Mouse (Mus musculus): ENCODE measurements around the gene Iqcf3. TPM values are rescaled to one million over a fixed set of nuclear protein-coding genes. Genes with fewer than 3 reads are reported as not detected.

Gene Iqcf3
- polyA plus RNA-seq, 1 experiment from 2014 or later, result not detected

DNA sequence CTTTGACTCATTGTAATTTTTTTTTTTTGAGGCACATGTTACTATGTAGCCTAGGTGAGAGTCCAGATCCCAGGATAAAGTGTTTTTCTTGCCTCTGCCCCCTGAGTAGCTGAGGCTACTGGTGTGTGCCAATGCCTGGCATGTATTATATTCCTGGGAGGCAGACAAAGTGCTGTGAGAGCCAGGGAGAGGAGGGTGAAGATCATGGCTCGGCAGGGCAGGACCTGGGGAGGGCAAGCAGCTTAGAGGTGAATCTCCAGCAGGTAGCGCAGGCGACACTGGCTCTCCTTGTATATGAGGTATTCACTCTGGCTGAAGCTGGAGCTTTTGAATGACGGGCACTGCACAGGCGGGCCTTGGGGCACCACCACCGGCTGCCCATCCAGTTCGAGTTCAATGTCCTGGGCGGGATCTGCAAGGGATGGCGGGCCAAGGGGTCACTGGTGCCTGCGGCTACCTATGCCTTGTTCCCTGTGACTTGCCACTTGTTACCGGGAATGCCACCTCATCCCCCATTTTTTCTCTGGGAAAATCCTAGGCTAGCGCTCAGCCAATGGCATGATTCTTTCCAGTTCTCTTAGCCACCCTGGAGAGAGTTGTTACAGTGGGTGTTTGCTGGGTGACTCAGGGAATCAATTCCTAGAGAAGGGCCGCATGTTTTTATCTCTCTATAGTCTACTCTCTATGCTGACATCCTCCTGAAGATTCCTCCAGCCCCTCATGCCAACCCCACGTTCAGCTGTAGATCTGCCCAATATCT lies 90.3 kb downstream of the Iqcf3 start:
- Histone ChIP-seq H3K4me2 (replicated peaks) (no peak overlapping the region), H3K9ac (no peak overlapping the region)
- WGBS, result 66% methylated on average over 14 of the region's 14 CpGs

DNA sequence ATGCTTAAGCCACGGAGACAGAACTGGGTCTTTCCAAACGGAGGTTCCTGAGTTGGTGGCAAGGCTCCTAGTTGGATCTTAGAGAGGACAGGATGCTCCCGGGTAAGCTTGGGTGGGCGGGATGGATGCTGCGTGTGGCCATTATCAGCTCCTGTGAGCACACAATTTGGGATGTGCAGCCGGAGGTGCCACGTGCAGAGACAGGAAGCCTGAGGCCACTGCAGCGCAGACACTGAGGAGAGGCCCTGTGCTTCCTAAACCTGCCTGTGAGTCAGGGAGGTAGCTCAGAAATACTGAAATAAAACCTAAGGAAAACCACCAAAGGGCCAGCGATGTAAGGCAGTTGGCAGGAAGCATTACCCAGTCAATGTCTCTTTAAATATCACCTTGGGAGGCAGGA lies 91.7 kb downstream of the Iqcf3 start:
- ATAC-seq (ENCODE audit: low FRiP score) (no peak), DNase-seq (ENCODE audit: low spot score) (no peak)
- WGBS, result 74% methylated on average over 9 of the region's 9 CpGs
- Histone ChIP-seq H3K27ac (no peak overlapping the region), H3K27me3 (ENCODE audit: control insufficient read depth, insufficient read depth, low read length) (peaks cover 3% of the 10 kb centered on the region; the same call in 1 of the 2 replicates), H3K36me3 (replicated peaks; ENCODE audit: control insufficient read depth, insufficient read depth) (no peaks in the 10 kb centered on the region), H3K9ac (no peak overlapping the region), H3K4me3 (replicated peaks; ENCODE audit: low read length) (no peak overlapping the region), H3K4me1 (replicated peaks; ENCODE audit: control insufficient read depth, insufficient read depth, low read length) (peaks cover 12% of the 10 kb centered on the region), H3K9me3 (ENCODE audit: control insufficient read depth, low read length) (no peaks in the 10 kb centered on the region), H3K4me2 (replicated peaks) (no peak overlapping the region)

More for the DNA sequence above, 90.3 kb downstream of the Iqcf3 start:
- Histone ChIP-seq H3K9me3 (ENCODE audit: control insufficient read depth, low read length) (no peaks in the 10 kb centered on the region), H3K36me3 (replicated peaks; ENCODE audit: control insufficient read depth, insufficient read depth) (no peaks in the 10 kb centered on the region), H3K27ac (no peak overlapping the region), H3K27me3 (ENCODE audit: control insufficient read depth, insufficient read depth, low read length) (peaks cover 3% of the 10 kb centered on the region; the same call in 1 of the 2 replicates), H3K4me1 (replicated peaks; ENCODE audit: control insufficient read depth, insufficient read depth, low read length) (no peaks in the 10 kb centered on the region), H3K4me3 (replicated peaks; ENCODE audit: low read length) (no peak overlapping the region)
- DNase-seq (ENCODE audit: low spot score) (no peak), ATAC-seq (ENCODE audit: low FRiP score) (no peak)

DNA sequence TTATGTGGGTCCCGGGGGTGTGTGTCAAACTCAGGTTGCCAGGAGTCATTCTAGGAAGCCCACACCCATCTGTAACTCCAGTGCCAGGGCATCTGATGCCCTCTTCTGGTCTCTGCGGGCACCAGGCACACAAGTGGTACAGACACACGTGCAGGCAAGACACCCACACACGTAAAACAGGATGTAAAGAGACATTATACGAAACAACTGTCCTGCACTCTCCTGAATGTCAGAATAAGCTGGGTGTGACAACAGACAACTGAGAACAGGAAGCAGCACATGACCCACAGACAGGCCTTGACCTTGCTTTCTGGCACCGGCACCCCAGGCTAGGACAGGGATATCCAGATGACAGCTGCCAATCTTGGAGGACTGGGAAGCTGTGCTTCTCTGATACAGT lies 92.1 kb downstream of the Iqcf3 start:
- 76% methylated on average over 6 of the region's 6 CpGs for WGBS
- Histone ChIP-seq H3K9ac (no peak overlapping the region), H3K27ac (no peak overlapping the region), H3K27me3 (ENCODE audit: control insufficient read depth, insufficient read depth, low read length) (peaks cover 3% of the 10 kb centered on the region; the same call in 1 of the 2 replicates), H3K4me1 (replicated peaks; ENCODE audit: control insufficient read depth, insufficient read depth, low read length) (peaks cover 17% of the 10 kb centered on the region), H3K9me3 (ENCODE audit: control insufficient read depth, low read length) (no peaks in the 10 kb centered on the region), H3K4me2 (replicated peaks) (no peak overlapping the region), H3K4me3 (replicated peaks; ENCODE audit: low read length) (no peak overlapping the region), H3K36me3 (replicated peaks; ENCODE audit: control insufficient read depth, insufficient read depth) (peaks cover under 1% of the 10 kb centered on the region; the same call in 1 of the 2 replicates)
- no peak for ATAC-seq (ENCODE audit: low FRiP score)
- DNase-seq (ENCODE audit: low spot score), result no peak

DNA sequence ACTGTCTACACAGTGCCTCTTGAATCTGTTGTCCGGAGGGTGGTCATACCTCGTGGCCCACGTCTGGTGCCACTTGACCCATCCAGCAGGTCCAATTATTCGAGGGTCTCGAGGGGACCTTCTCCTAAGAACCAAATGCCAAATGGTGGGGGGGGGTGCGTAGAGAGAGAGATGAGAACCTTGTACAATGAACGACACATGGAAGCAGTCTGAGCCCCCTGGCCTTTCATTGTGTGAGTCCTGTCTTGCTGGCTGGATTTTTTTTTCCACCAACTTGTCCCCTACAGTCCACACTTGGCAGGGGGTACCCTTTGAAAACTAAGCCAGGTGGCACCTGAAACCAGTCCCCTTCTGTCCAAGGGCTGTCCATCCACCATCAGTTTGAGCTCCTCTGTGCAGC lies 93.7 kb downstream of the Iqcf3 start:
- Histone ChIP-seq H3K36me3 (replicated peaks; ENCODE audit: control insufficient read depth, insufficient read depth) (peaks cover 15% of the 10 kb centered on the region), H3K4me2 (replicated peaks) (no peak overlapping the region), H3K27me3 (ENCODE audit: control insufficient read depth, insufficient read depth, low read length) (peaks cover 3% of the 10 kb centered on the region; the same call in 1 of the 2 replicates), H3K9ac (no peak overlapping the region), H3K4me3 (replicated peaks; ENCODE audit: low read length) (no peak overlapping the region), H3K4me1 (replicated peaks; ENCODE audit: control insufficient read depth, insufficient read depth, low read length) (peaks cover 18% of the 10 kb centered on the region), H3K9me3 (ENCODE audit: control insufficient read depth, low read length) (no peaks in the 10 kb centered on the region), H3K27ac (no peak overlapping the region)
- WGBS, result 88% methylated on average over 7 of the region's 7 CpGs
- ATAC-seq (ENCODE audit: low FRiP score), result no peak
- DNase-seq (ENCODE audit: low spot score), result no peak

DNA sequence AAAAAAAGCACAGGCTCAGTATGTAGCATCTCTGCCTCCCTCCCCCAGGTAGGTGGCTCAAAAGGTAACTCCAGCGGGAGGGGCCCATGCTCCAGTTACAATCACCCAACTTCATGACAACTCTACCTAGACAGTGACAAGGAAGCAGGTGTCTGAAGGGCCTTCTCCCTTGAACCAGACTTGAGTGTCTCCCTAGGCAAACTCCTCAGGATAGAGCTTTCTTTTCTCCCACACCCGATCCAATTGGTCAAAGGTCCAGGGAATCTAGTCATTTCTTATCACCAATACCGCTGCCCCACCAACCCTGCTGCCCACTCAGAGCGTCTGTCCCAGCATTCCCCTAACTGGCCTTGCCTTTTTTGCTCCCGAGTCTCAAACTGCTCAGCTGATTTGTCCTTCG lies 94.7 kb downstream of the Iqcf3 start:
- H3K36me3 ChIP-seq (replicated peaks; ENCODE audit: control insufficient read depth, insufficient read depth), result peaks cover 24% of the 10 kb centered on the region
- H3K27ac ChIP-seq, result no peak overlapping the region
- no peaks in the 10 kb centered on the region for H3K9me3 ChIP-seq (ENCODE audit: control insufficient read depth, low read length)
- 90% methylated on average over 6 of the region's 6 CpGs for WGBS
- no peak for DNase-seq (ENCODE audit: low spot score)
- H3K4me2 ChIP-seq (replicated peaks), result no peak overlapping the region
- no peak for ATAC-seq (ENCODE audit: low FRiP score)
- no peak overlapping the region for H3K4me3 ChIP-seq (replicated peaks; ENCODE audit: low read length)
- no peak overlapping the region for H3K9ac ChIP-seq
- peaks cover 18% of the 10 kb centered on the region for H3K4me1 ChIP-seq (replicated peaks; ENCODE audit: control insufficient read depth, insufficient read depth, low read length)
- H3K27me3 ChIP-seq (ENCODE audit: control insufficient read depth, insufficient read depth, low read length), result peaks cover 3% of the 10 kb centered on the region; the same call in 1 of the 2 replicates

DNA sequence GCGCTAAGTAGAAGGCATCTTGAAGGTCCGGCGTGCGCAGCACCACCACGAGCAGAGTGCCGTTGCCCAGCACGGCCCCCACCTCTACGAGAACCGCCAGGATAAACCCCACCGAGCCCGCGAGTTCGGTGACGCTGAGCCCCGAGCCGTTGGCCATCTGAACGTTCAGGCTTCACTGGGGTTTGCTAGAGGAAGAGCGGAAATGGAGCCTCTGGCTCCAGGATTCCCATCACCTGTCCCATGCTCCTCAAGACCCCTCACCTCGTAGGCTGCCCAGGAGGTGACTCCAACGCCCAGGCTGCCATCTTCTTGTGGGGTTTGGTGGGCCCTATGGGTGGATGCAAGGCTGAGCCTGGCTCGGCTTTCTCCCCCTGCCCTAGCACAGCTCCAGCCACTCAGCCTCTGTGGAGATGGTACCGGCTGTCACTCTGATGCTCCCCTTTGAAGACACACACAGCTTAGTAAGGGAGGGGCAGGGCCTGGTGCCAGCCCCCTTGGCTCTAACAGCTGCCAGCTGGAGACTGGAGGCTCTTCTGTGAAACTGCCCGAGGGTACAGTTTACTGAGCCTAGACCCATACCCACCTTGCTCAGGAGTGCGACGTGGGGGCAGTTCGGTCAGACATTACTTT lies 95.7 kb downstream of the Iqcf3 start, which contains the start of gene Gpr62:
Gpr62 (minus strand) TSS at position 368 of the 630 bp plus-strand sequence.
- peak within 1 kb of the TSS; percentile 52 for H3K4me3 ChIP-seq (replicated peaks; ENCODE audit: low read length)
- 26% methylated on average over 26 of the region's 26 CpGs for WGBS
- DNase-seq (ENCODE audit: low spot score), result peak; percentile 65
- no peaks in the 10 kb centered on the region for H3K27me3 ChIP-seq (ENCODE audit: control insufficient read depth, insufficient read depth, low read length)
- peaks cover 18% of the 10 kb centered on the region for H3K4me1 ChIP-seq (replicated peaks; ENCODE audit: control insufficient read depth, insufficient read depth, low read length)
- peak within 1 kb of the TSS; percentile 90 for H3K27ac ChIP-seq
- peak; percentile 35; the same call in 1 of the 2 replicates for ATAC-seq (ENCODE audit: low FRiP score)
- peaks cover 33% of the 10 kb centered on the region for H3K36me3 ChIP-seq (replicated peaks; ENCODE audit: control insufficient read depth, insufficient read depth)
- H3K9ac ChIP-seq, result peak within 1 kb of the TSS; percentile 88
- H3K4me2 ChIP-seq (replicated peaks), result peak within 1 kb of the TSS; percentile 96
- H3K9me3 ChIP-seq (ENCODE audit: control insufficient read depth, low read length), result no peaks in the 10 kb centered on the region

DNA sequence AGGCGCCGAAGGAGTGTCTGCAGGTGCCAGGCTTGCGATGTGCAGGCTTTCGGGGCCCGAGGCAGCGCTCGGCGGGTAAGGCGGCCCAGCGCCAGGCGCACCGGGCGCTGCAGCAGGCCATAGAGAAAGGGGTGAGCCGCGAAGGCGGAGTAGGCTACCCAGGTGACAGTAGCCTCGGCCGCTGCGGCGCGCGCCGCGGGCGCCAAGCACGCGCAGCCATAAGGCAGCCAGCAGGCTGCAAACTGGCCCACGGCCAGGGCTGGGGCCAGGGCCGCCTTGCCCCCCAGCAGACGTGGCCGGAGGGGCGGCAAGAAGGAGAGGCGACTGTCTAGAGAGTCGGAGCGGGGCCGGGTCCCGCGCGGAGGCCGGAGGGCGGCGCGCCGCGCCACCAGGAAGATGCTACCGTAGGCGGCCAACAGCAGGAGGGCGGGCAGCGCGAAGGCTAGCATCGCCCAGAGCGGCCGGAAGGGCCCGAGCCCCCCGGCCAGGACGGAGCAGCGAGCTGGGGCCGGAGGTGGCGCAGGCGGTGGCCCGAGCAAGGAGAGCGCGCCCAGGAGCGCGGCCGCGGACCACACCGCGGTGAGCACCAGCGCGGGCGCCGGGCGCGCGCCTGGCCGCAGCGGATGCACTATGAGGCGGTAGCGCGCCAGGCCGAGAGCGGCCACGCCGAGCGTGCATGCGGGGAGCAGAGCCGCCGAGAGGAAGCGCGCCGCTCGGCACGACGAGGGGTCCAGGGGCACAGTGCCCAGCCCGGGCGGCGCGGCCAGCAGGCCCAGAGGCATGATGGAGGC lies 96.5 kb downstream of the Iqcf3 start:
- Histone ChIP-seq H3K27me3 (ENCODE audit: control insufficient read depth, insufficient read depth, low read length) (no peaks in the 10 kb centered on the region), H3K4me3 (replicated peaks; ENCODE audit: low read length) (peak overlapping the region; percentile 52), H3K9ac (peak overlapping the region; percentile 88), H3K4me2 (replicated peaks) (peak overlapping the region; percentile 96), H3K9me3 (ENCODE audit: control insufficient read depth, low read length) (no peaks in the 10 kb centered on the region), H3K27ac (peak overlapping the region; percentile 90), H3K36me3 (replicated peaks; ENCODE audit: control insufficient read depth, insufficient read depth) (peaks cover 41% of the 10 kb centered on the region), H3K4me1 (replicated peaks; ENCODE audit: control insufficient read depth, insufficient read depth, low read length) (peaks cover 18% of the 10 kb centered on the region)
- ATAC-seq (ENCODE audit: low FRiP score), result peak; percentile 76
- 1% methylated on average over 87 of the region's 99 CpGs for WGBS
- peak; percentile 83 for DNase-seq (ENCODE audit: low spot score)

DNA sequence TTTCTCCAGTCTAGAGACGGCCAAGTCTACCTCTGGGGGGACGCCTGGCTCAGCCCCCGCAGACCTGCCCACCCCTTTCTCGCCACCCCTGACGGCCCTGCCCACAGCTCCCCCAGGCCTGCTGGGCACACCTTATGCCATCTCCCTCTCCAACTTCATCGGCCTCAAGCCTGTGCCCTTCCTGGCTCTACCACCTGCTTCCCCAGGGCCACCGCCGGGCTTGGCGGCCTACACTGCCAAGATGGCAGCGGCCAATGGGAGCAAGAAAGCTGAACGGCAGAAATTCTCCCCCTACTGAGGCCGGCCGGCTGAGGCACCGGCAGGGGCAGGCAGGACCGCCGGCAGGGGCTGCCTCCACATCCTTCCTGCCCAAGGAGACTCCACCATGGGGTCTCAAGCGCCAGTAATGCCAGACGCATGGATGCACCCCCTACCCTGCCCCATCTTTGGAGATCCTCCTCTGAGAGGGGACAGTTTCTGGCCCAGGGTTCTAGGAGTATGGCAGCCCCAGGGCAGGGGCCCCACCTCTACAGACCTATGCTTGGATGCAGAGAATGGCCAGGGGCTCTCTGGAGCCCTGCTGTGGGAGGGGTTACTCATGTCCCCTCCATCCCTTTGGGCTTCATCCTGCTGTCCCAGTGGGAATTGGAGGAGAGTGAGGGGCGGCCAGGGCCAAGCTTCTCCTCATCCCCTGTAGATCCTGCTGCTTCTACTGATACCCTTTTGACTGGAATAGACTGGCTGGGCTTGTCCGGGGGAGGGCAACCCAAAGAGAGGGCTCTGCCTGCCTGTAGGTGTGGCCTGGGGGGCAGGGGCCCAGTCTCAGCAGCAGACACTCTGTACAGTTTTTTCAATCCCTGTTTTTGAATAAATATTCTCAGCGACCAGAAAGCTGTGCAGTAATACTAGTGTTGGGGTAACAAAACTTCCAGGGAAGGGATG lies 98.0 kb downstream of the Iqcf3 start:
- DNase-seq (ENCODE audit: low spot score) (no peak), ATAC-seq (ENCODE audit: low FRiP score) (no peak)
- Histone ChIP-seq H3K9ac (no peak overlapping the region), H3K4me1 (replicated peaks; ENCODE audit: control insufficient read depth, insufficient read depth, low read length) (peaks cover 18% of the 10 kb centered on the region), H3K27me3 (ENCODE audit: control insufficient read depth, insufficient read depth, low read length) (no peaks in the 10 kb centered on the region), H3K27ac (no peak overlapping the region), H3K9me3 (ENCODE audit: control insufficient read depth, low read length) (no peaks in the 10 kb centered on the region), H3K4me2 (replicated peaks) (no peak overlapping the region), H3K4me3 (replicated peaks; ENCODE audit: low read length) (no peak overlapping the region), H3K36me3 (replicated peaks; ENCODE audit: control insufficient read depth, insufficient read depth) (peaks cover 41% of the 10 kb centered on the region)
- WGBS, result 77% methylated on average over 21 of the region's 21 CpGs
